Mouse (Mus musculus) intestine, embryonic 16.5 days (tissue): ENCODE measurements around the gene Arhgef18. TPM values are rescaled to one million over a fixed set of nuclear protein-coding genes. Genes with fewer than 3 reads are reported as not detected.

Source experiments
- ATAC-seq: fragments of 200-750 bp; cut with Nextera tagmentation; 2 replicates; pipeline ENCODE4 v1.8.0; 2017; ENCODE audit warnings: moderate TSS enrichment, moderate library complexity
- H3K27ac ChIP-seq: fragments of 300-500 bp; sonication (generic); 2 replicates; pipeline ENCODE4 v1.5.1; 2014; ENCODE audit warnings: mild to moderate bottlenecking, low read length
- H3K27me3 ChIP-seq: fragments of 300-500 bp; sonication (generic); replicated peaks from 2 replicates; pipeline ENCODE4 v1.6.1; 2014; ENCODE audit warnings: low read length, control low read depth, mixed read lengths; ENCODE audit not compliant: control insufficient read depth, insufficient read depth
- H3K36me3 ChIP-seq: fragments of 300-500 bp; sonication (generic); 2 replicates; pipeline ENCODE4 v1.6.1; 2014; ENCODE audit warnings: low read length, control low read depth; ENCODE audit not compliant: control insufficient read depth, insufficient read depth
- H3K4me1 ChIP-seq: fragments of 300-500 bp; sonication (generic); 2 replicates; pipeline ENCODE4 v1.6.1; 2014; ENCODE audit warnings: low read length, control low read depth, mixed read lengths; ENCODE audit not compliant: control insufficient read depth, insufficient read depth
- H3K4me2 ChIP-seq: fragments of 300-500 bp; sonication (generic); 2 replicates; pipeline ENCODE4 v1.6.1; 2014; ENCODE audit warnings: low read depth, low read length, control low read depth
- H3K4me3 ChIP-seq: fragments of 300-500 bp; sonication (generic); 2 replicates; pipeline ENCODE4 v1.5.1; 2014; ENCODE audit warnings: mild to moderate bottlenecking, low read length
- H3K9ac ChIP-seq: fragments of 300-500 bp; sonication (generic); 2 replicates; pipeline ENCODE4 v1.6.1; 2014; ENCODE audit warnings: low read depth, low read length
- H3K9me3 ChIP-seq: fragments of 300-500 bp; sonication (generic); 2 replicates; pipeline ENCODE4 v1.6.1; 2016; ENCODE audit warnings: low read length, control low read depth; ENCODE audit not compliant: control insufficient read depth
- WGBS: fragments of 180-500 bp; shearing (Covaris S2); extraction: QIAGEN DNeasy Blood & Tissue Kit; methylation state at CpG from one replicate; pipeline ENCODE4 v1.1.7; 2014; 5-methylcytosine and 5-hydroxymethylcytosine counted together
- polyA plus RNA-seq: library from polyadenylated mRNA; unstranded; fragments of >200 nt; fragmentation: Nextera tagmentation; extraction: Ambion mirVana; gene quantifications from 2 replicates; pipeline ENCODE4 v1.2.1, GENCODE M21; 2015

Gene Arhgef18
- polyA plus RNA-seq, 1 experiment from 2014 or later = 8.4 TPM

DNA sequence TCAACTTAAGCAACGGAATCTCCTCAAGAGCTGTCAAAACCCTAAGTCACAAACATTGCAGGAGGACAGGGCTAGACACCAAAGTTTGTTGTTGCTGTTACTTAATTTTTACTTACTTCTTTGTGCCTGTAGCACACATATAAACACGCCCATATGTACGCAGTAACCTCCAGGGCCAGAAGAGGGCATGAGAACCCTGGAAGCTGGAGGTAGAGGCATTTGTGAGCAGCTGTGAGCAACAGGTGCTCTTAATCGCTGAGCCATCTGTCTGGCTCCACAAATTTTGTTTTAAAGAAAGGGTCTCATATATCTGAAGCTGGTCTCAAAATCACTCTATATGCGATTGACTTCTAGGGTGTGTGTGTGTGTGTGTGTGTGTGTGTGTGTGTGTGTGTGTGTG is 71.5 kb downstream of the Arhgef18 start:
- no peak overlapping the region for H3K4me3 ChIP-seq
- no peak overlapping the region for H3K9ac ChIP-seq
- H3K4me1 ChIP-seq = peaks cover 6% of the 10 kb centered on the region
- no peak overlapping the region for H3K27ac ChIP-seq
- WGBS = 46% methylated on average over 5 of the region's 5 CpGs
- no peaks in the 10 kb centered on the region for H3K36me3 ChIP-seq
- 0 out of 2 replicates have a peak, but pooled peaks have one; percentile 26 for ATAC-seq
- no peaks in the 10 kb centered on the region for H3K27me3 ChIP-seq
- no peak overlapping the region for H3K4me2 ChIP-seq
- no peaks in the 10 kb centered on the region for H3K9me3 ChIP-seq

DNA sequence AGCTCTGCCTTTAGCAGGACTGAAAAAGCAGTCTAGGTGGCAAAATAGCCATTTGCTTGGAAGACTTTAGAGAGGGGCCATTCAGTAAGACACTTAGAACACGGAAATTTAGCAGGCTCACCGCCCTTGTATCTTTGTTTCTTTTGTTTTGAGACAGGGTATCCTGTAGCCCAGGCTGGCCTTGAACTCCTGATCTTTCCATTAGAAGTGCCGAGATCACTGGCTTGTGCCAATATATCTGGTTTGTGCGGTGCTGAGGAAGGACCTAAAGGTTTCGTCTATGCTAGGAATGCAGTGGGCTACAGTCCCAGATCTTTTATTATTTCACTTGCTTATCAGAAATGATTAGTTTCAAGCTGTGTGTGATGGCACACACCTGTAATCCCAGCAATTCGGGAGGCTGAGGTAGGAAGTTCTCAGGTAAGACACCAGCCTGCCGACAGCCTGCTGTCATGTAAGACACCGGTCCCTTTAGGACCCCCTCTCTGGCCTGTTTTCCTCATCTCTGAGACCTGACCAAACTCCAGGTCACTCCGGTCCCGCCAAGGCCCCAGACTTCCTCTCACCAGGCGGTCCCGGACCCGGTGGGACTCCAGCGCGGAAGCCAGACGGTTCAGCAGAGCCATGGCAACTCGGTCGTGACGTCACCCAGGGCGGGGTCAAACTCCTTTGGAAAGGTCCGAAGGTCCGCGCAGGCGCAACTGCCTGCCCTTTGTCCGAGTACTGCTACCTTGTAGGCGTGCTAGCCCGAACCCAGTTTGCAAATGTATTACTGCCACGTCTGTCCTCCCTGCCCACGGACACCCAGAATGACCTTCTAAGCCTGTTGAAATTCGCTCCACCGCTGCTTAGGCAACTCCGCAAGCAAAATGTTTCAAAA is 74.4 kb downstream of the Arhgef18 start, which contains the start of gene Pex11g:
Gene Pex11g, minus strand, starts transcription at position 675 of the 880 bp plus-strand sequence.
- Histone ChIP-seq H3K27me3 (no peaks in the 10 kb centered on the region), H3K4me3 (peak within 1 kb of the TSS; percentile 62), H3K4me1 (peaks cover 6% of the 10 kb centered on the region), H3K9me3 (no peaks in the 10 kb centered on the region), H3K36me3 (no peaks in the 10 kb centered on the region), H3K27ac (peak within 1 kb of the TSS; percentile 76), H3K9ac (peak within 1 kb of the TSS; percentile 81), H3K4me2 (peak within 1 kb of the TSS; percentile 63)
- 4% methylated on average over 32 of the region's 32 CpGs for WGBS
- ATAC-seq = peak; percentile 98

DNA sequence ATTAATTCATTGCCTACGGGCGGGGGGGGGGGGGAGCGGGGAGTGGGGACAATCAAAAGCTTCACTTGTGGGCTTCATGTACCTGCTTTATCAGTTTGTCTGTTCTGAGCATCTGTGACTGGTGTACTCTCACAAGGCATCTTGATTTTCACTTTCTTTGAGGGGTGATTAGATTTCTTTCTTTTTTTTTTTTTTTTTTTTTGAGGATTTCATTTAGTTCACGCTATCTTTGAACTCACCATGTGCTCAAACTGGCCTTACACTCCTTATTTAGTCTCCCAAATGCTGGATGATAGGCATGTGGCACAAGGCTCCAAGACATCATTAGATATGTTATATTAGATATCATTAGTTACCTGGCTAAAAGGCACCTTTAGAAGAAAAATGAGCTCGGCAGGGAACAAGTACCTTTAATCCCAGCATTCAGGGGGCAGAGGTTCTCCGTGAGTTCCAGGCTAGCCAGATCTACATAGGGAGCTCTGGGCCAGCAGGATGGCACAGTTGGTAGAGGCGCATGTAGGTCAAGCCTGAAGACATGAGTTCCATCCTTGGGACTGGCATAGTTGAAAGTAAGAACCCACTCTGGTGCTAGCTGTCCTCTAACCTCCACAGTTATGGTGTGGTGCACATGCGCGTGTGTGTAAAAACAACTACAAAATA is 75.2 kb downstream of the Arhgef18 start:
- WGBS = 57% methylated on average over 9 of the region's 9 CpGs
- Histone ChIP-seq H3K27me3 (no peaks in the 10 kb centered on the region), H3K27ac (peak overlapping the region; percentile 76), H3K4me1 (peaks cover 6% of the 10 kb centered on the region), H3K9ac (peak overlapping the region; percentile 81), H3K9me3 (no peaks in the 10 kb centered on the region), H3K4me3 (peak overlapping the region; percentile 62), H3K36me3 (no peaks in the 10 kb centered on the region), H3K4me2 (peak overlapping the region; percentile 63)
- ATAC-seq = no peak

DNA sequence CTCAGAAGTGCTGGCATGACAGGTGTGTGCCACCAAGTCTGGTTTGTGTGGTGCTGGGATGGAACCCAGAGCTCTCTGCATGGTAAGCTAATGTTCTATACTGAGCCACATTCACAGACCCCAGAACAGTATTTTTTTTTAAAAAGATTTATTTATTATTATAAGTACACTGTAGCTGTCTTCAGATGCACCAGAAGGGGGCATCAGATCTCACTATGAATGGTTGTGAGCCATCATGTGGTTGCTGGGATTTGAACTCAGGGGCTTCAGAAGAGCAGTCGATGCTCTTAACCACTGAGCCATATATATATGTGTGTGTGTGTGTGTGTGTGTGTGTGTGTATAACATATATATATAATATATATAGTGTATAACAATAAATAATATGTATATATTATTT is 76.0 kb downstream of the Arhgef18 start:
- no peaks in the 10 kb centered on the region for H3K27me3 ChIP-seq
- no peak overlapping the region for H3K9ac ChIP-seq
- no peak overlapping the region for H3K27ac ChIP-seq
- WGBS = 100% methylated on average over 1 of the region's 1 CpGs
- H3K4me2 ChIP-seq = no peak overlapping the region
- no peaks in the 10 kb centered on the region for H3K36me3 ChIP-seq
- ATAC-seq = no peak
- H3K4me3 ChIP-seq = no peak overlapping the region
- no peaks in the 10 kb centered on the region for H3K9me3 ChIP-seq
- H3K4me1 ChIP-seq = peaks cover 6% of the 10 kb centered on the region

DNA sequence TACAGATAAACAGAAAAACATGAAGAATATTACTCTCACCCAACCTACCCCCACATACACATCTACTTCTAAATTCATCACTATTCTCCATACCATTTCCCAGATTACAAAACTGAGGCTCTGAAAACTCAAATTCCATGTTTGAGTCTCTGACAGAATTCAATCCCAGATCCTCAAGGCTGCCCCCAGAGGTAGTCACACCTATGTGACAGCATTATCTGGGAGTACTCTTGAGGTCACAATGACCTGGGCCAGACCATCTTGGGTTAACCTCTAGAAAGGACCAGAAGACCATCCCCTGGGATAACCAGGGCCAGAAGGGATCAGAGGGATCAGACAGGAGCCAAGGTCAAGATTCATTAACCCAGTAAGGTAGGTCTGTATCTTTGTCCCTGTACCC is 77.8 kb downstream of the Arhgef18 start, which contains the start of gene Tex45:
Gene Tex45, plus strand, starts transcription at position 301 of the 400 bp plus-strand sequence.
- Histone ChIP-seq H3K4me1 (peaks cover 6% of the 10 kb centered on the region), H3K4me2 (no peak within 1 kb of the TSS), H3K27ac (no peak within 1 kb of the TSS), H3K27me3 (no peaks in the 10 kb centered on the region), H3K4me3 (no peak within 1 kb of the TSS), H3K9me3 (no peaks in the 10 kb centered on the region), H3K36me3 (no peaks in the 10 kb centered on the region), H3K9ac (no peak within 1 kb of the TSS)
- ATAC-seq = no peak

DNA sequence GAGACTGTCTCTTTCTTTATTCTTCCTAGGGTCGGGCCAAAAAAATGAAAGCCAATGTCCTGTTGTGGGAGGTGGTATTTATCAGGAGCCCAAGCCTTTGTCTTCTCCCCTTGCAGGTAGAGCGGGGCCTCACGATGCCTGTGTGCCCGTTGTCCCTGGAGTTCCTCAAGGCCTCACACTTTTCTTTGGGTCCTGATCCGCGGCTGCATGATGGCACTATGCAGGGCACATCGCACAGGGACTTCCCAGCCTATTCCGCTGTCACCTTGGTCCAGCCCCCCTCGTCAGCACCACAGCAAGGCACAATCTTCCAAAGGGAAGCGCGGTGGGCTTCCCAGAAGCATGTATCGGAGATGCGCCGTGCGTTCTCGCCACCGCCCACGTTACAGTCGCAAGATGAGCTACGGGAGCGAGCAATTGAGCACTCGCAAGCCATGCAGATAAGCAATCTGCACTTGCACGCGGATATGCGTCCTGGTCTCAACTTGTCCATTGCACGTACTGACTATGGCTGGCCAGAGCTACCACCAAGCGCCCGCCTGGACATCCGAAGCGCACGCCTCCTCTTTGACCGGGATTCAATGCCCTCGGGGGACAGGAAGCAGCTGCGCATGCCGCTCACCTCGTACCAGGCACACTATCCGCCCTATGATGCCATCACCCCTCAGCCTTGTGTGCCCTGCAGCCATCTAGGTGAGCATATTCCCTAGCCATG is 83.1 kb downstream of the Arhgef18 start:
- Histone ChIP-seq H3K4me2 (peak overlapping the region; percentile 50), H3K36me3 (no peaks in the 10 kb centered on the region), H3K9ac (peak overlapping the region; percentile 31; the same call in 1 of the 2 replicates), H3K9me3 (no peaks in the 10 kb centered on the region), H3K27ac (no peak overlapping the region), H3K4me3 (peak overlapping the region; percentile 34), H3K4me1 (no peaks in the 10 kb centered on the region), H3K27me3 (0 out of 2 replicates have a peak, but pooled peaks cover 3% of the 10 kb centered on the region)
- no peak for ATAC-seq
- WGBS = 24% methylated on average over 37 of the region's 37 CpGs

DNA sequence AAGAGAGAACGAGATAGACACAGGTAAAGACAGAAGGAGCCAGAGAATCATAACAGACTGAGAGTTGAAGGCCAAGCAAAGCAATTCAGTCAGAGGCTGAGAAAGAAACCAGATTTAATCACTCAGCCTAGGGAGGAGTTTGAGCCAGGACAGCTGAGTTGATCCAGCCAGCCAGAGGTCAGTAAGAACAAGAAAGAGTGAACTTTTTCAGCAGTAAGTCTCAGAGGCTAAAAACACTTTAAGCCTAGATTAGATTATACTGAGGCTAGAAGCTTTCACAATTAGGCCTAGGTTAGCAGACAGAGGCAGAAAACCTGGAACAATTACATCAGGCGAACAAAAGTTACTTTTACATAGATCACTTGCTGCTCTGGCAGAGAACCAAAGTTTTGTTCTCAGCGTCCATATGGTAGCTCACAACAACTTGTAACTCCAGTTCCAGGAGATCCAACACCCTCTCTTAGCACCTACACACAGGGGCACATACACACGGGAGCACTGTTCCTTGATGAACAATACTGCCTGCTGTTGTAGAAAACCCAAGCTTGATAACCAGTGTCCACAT is 87.5 kb downstream of the Arhgef18 start:
- H3K4me2 ChIP-seq = no peak overlapping the region
- no peaks in the 10 kb centered on the region for H3K36me3 ChIP-seq
- 0 out of 2 replicates have a peak, but pooled peaks cover 3% of the 10 kb centered on the region for H3K27me3 ChIP-seq
- ATAC-seq = 0 out of 2 replicates have a peak, but pooled peaks have one; percentile 37
- H3K4me3 ChIP-seq = no peak overlapping the region
- H3K27ac ChIP-seq = no peak overlapping the region
- H3K9ac ChIP-seq = no peak overlapping the region
- no peaks in the 10 kb centered on the region for H3K9me3 ChIP-seq
- no peaks in the 10 kb centered on the region for H3K4me1 ChIP-seq
- 58% methylated on average over 4 of the region's 4 CpGs for WGBS

DNA sequence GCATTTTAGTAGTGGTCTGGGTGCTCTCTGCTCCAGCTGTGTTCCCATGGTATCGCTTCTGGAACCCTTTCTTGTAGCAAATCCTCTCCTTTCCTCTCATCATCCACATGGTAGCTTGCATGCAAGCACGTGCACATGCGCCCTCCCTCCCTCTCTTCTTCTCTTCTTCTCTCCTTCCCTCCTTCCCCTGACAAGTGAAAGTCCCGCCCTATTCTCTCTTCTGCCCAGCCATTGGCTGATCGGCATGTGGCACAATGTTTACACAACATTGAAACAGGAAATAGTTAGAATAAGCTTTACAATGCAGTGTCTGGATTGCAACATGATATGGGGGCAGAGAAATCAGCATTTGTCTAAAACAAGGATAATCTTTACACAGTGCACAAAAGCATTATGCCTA is 88.8 kb downstream of the Arhgef18 start:
- WGBS = 59% methylated on average over 5 of the region's 5 CpGs
- H3K9me3 ChIP-seq = no peaks in the 10 kb centered on the region

More for the DNA sequence above, 88.8 kb downstream of the Arhgef18 start:
- H3K4me3 ChIP-seq = no peak overlapping the region
- 0 out of 2 replicates have a peak, but pooled peaks cover 3% of the 10 kb centered on the region for H3K27me3 ChIP-seq
- 0 out of 2 replicates have a peak, but pooled peaks have one; percentile 14 for ATAC-seq
- no peak overlapping the region for H3K27ac ChIP-seq
- H3K4me2 ChIP-seq = no peak overlapping the region
- H3K9ac ChIP-seq = no peak overlapping the region
- no peaks in the 10 kb centered on the region for H3K36me3 ChIP-seq
- no peaks in the 10 kb centered on the region for H3K4me1 ChIP-seq
